Mouse (Mus musculus): Measurements from ENCODE around the gene Atp5c1. TPM values are rescaled to one million over a fixed set of nuclear protein-coding genes. Genes with fewer than 3 reads are reported as not detected.

The Atp5c1 gene
- total RNA-seq (2023), result 92.0 and 99.3 TPM in 2 replicates

GRCm38 (mm10) chr2:10080310-10081010, at the start of gene Atp5c1, which contains the start of gene Kin:
TSS of gene Atp5c1 (minus strand) at chr2:10080510.
TSS of gene Kin (plus strand) at chr2:10080593.

GRCm38 (mm10) chr2:10048461-10048860, 31.8 kb downstream of the Atp5c1 start, which contains the start of gene Taf3:
TSS of gene Taf3 (minus strand) at chr2:10048596.

Other genes starting within 250 kb of the Atp5c1 start
- not detected in 2 replicates for gene 4930412O13Rik, start 199.3 kb downstream of the Atp5c1 start, total RNA-seq (2023)
- gene 9230102O04Rik, start 191.0 kb downstream of the Atp5c1 start, total RNA-seq (2023), result not detected in 2 replicates
- 0.32 and 1.0 TPM in 2 replicates for gene Gata3, start 190.5 kb downstream of the Atp5c1 start, total RNA-seq (2023)
- 7.9 TPM in 2 replicates for gene Taf3, start 31.9 kb downstream of the Atp5c1 start, total RNA-seq (2023)
- gene Kin, start 83 bp upstream of the Atp5c1 start, total RNA-seq (2023), result 14.8 and 20.3 TPM in 2 replicates
- not detected in 2 replicates for gene Itih2, start 50.9 kb upstream of the Atp5c1 start, total RNA-seq (2023)
- gene Itih5, start 73.1 kb upstream of the Atp5c1 start, total RNA-seq (2023), result 7.0 and 9.0 TPM in 2 replicates